Mouse (Mus musculus): ENCODE results near the gene Actn1. TPM values are rescaled to one million over a fixed set of nuclear protein-coding genes. Genes with fewer than 3 reads are reported as not detected.
A peak's percentile ranks its signal among the peaks of the same experiment; 100 is the strongest.

Gene Actn1
- total and polyA plus RNA-seq, 2 experiments from 2014 or later: 15.7 to 85.3 TPM

DNA sequence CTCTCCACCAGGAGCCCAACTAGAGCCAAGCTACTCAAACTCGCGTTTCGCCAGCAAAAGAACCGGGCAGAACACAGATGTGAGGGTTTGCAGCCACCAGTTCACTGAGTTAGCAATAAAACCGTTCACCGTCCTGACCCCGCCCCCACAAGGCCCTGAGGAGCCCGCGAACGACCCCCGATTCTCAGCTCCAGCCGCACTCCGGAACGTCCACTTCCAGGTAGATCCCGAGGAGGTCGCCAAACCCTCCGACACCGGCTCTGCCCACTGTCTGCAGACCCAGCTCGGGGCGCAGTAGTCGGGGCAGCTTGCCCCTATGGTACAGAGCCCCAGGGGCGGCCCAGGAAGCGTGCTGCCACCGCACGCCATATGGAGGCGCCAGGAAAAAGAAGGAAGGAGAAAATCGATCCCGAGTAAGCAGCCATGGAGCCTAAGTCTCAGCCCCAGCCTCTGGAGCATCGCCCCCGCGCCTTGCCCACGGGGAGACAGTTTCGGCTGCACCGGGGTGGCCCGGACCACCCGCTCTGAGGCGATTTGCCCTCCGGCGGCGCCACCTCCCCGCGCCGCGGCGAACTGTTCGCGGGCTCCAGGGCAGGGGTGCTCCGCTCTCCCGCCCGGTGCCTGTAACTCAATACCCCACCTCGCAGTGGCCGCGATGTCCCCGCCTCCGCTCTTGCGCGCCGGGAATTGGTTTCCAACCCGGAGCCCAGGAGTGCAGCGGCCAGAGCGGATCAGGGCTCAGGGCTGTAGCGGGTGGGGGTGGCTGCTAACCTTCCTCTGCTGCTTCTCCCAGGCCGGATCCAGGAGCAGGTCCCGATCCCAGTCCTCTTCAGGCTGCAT lies 735 bp downstream of the Actn1 start:
- peak overlapping the region; percentile 79 for H3K9ac ChIP-seq (replicated peaks; ENCODE audit: low read depth, low read length)
- H3K27me3 ChIP-seq (ENCODE audit: control insufficient read depth, insufficient read depth, low read length): no peaks in the 10 kb centered on the region
- peak; percentile 3 for TF ChIP-seq CTCF (IDR thresholded peaks at IDR 0.05; ENCODE audit: low read depth)
- no peak for TF ChIP-seq EP300 (IDR thresholded peaks at IDR 0.05; ENCODE audit: low read depth)
- peaks cover 5% of the 10 kb centered on the region; the same call in 1 of the 2 replicates for H3K4me1 ChIP-seq (ENCODE audit: control insufficient read depth, insufficient read depth)
- under 1% methylated on average over 62 of the region's 64 CpGs for WGBS
- no peaks in the 10 kb centered on the region for H3K9me3 ChIP-seq (replicated peaks; ENCODE audit: control insufficient read depth, low read length)
- H3K36me3 ChIP-seq (replicated peaks; ENCODE audit: control insufficient read depth, insufficient read depth, low read length): no peaks in the 10 kb centered on the region
- peak overlapping the region; percentile 95 for H3K27ac ChIP-seq (ENCODE audit: low read depth)
- ATAC-seq (ENCODE audit: insufficient read depth, low read depth) (peak; percentile 68), DNase-seq (ENCODE audit: low spot score) (peak; percentile 74)
- peak overlapping the region; percentile 95 for H3K4me2 ChIP-seq (ENCODE audit: low read depth, low read length)
- peak overlapping the region; percentile 84 for H3K4me3 ChIP-seq (ENCODE audit: low read depth, low read length)

GRCm38 (mm10) chr12:80258520-80259215 lies 1.5 kb downstream of the Actn1 start:
- TF ChIP-seq EP300 (IDR thresholded peaks at IDR 0.05; ENCODE audit: low read depth) (no peak), CTCF (IDR thresholded peaks at IDR 0.05; ENCODE audit: low read depth) (no peak)

GRCm38 (mm10) chr12:80251978-80252377 lies 8.2 kb downstream of the Actn1 start:
- Histone ChIP-seq H3K4me2 (ENCODE audit: low read depth, low read length) (no peak overlapping the region), H3K4me1 (ENCODE audit: control insufficient read depth, insufficient read depth) (peaks cover 30% of the 10 kb centered on the region), H3K27me3 (ENCODE audit: control insufficient read depth, insufficient read depth, low read length) (no peaks in the 10 kb centered on the region), H3K27ac (ENCODE audit: low read depth) (no peak overlapping the region), H3K9ac (replicated peaks; ENCODE audit: low read depth, low read length) (no peak overlapping the region), H3K9me3 (replicated peaks; ENCODE audit: control insufficient read depth, low read length) (no peaks in the 10 kb centered on the region), H3K36me3 (replicated peaks; ENCODE audit: control insufficient read depth, insufficient read depth, low read length) (no peaks in the 10 kb centered on the region), H3K4me3 (ENCODE audit: low read depth, low read length) (no peak overlapping the region)
- no peak for ATAC-seq (ENCODE audit: insufficient read depth, low read depth)
- no peak for TF ChIP-seq CTCF (IDR thresholded peaks at IDR 0.05; ENCODE audit: low read depth)
- TF ChIP-seq EP300 (IDR thresholded peaks at IDR 0.05; ENCODE audit: low read depth): no peak
- no peak for DNase-seq (ENCODE audit: low spot score)
- WGBS: 67% methylated on average over 2 of the region's 2 CpGs

More at GRCm38 (mm10) chr12:80258520-80259215, 1.5 kb downstream of the Actn1 start:
- peak overlapping the region; percentile 79 for H3K9ac ChIP-seq (replicated peaks; ENCODE audit: low read depth, low read length)
- H3K36me3 ChIP-seq (replicated peaks; ENCODE audit: control insufficient read depth, insufficient read depth, low read length): no peaks in the 10 kb centered on the region
- WGBS: 1% methylated on average over 22 of the region's 22 CpGs
- DNase-seq (ENCODE audit: low spot score) (no peak), ATAC-seq (ENCODE audit: insufficient read depth, low read depth) (no peak)
- peak overlapping the region; percentile 95 for H3K27ac ChIP-seq (ENCODE audit: low read depth)
- H3K9me3 ChIP-seq (replicated peaks; ENCODE audit: control insufficient read depth, low read length): no peaks in the 10 kb centered on the region
- H3K27me3 ChIP-seq (ENCODE audit: control insufficient read depth, insufficient read depth, low read length): no peaks in the 10 kb centered on the region
- H3K4me1 ChIP-seq (ENCODE audit: control insufficient read depth, insufficient read depth): peaks cover 9% of the 10 kb centered on the region; the same call in 1 of the 2 replicates
- H3K4me3 ChIP-seq (ENCODE audit: low read depth, low read length): peak overlapping the region; percentile 84
- peak overlapping the region; percentile 95 for H3K4me2 ChIP-seq (ENCODE audit: low read depth, low read length)

- Histone ChIP-seq H3K9me3 (replicated peaks; ENCODE audit: control insufficient read depth, low read length) (no peaks in the 10 kb centered on the region), H3K9ac (replicated peaks; ENCODE audit: low read depth, low read length) (no peak overlapping the region), H3K4me2 (ENCODE audit: low read depth, low read length) (no peak overlapping the region), H3K27me3 (ENCODE audit: control insufficient read depth, insufficient read depth, low read length) (no peaks in the 10 kb centered on the region), H3K27ac (ENCODE audit: low read depth) (no peak overlapping the region), H3K36me3 (replicated peaks; ENCODE audit: control insufficient read depth, insufficient read depth, low read length) (no peaks in the 10 kb centered on the region), H3K4me3 (ENCODE audit: low read depth, low read length) (no peak overlapping the region), H3K4me1 (ENCODE audit: control insufficient read depth, insufficient read depth) (peaks cover 34% of the 10 kb centered on the region)
- no peak for ATAC-seq (ENCODE audit: insufficient read depth, low read depth)
- TF ChIP-seq CTCF (IDR thresholded peaks at IDR 0.05; ENCODE audit: low read depth): no peak
- no peak for TF ChIP-seq EP300 (IDR thresholded peaks at IDR 0.05; ENCODE audit: low read depth)
- 60% methylated on average over 3 of the region's 3 CpGs for WGBS
- no peak for DNase-seq (ENCODE audit: low spot score)
Measured at GRCm38 (mm10) chr12:80251554-80251953, 8.6 kb downstream of the Actn1 start.

GRCm38 (mm10) chr12:80249539-80249938 lies 10.6 kb downstream of the Actn1 start:
- no peak overlapping the region for H3K9ac ChIP-seq (replicated peaks; ENCODE audit: low read depth, low read length)
- no peaks in the 10 kb centered on the region for H3K36me3 ChIP-seq (replicated peaks; ENCODE audit: control insufficient read depth, insufficient read depth, low read length)
- TF ChIP-seq EP300 (IDR thresholded peaks at IDR 0.05; ENCODE audit: low read depth): no peak
- no peak for TF ChIP-seq CTCF (IDR thresholded peaks at IDR 0.05; ENCODE audit: low read depth)
- H3K4me2 ChIP-seq (ENCODE audit: low read depth, low read length): no peak overlapping the region
- H3K27ac ChIP-seq (ENCODE audit: low read depth): 0 out of 2 replicates have a peak overlapping the region, but pooled peaks have one; percentile 39
- no peaks in the 10 kb centered on the region for H3K9me3 ChIP-seq (replicated peaks; ENCODE audit: control insufficient read depth, low read length)
- 41% methylated on average over 6 of the region's 6 CpGs for WGBS
- DNase-seq (ENCODE audit: low spot score): no peak
- H3K4me3 ChIP-seq (ENCODE audit: low read depth, low read length): no peak overlapping the region
- H3K4me1 ChIP-seq (ENCODE audit: control insufficient read depth, insufficient read depth): peaks cover 53% of the 10 kb centered on the region
- no peaks in the 10 kb centered on the region for H3K27me3 ChIP-seq (ENCODE audit: control insufficient read depth, insufficient read depth, low read length)
- ATAC-seq (ENCODE audit: insufficient read depth, low read depth): peak; percentile 16; the same call in 1 of the 2 replicates

Measured in heart, postnatal 0 days (tissue).